Mouse (Mus musculus) MEL (cell line): ENCODE data around the gene Sgsm3.

Experiments
- CTCF ChIP-seq, 3 experiments: IDR thresholded peaks in 2 of 3; conservative IDR thresholded peaks in 1 of 3; 2 replicates each; pipeline ENCODE4 v1.5.1; 2011 to 2012; ENCODE audit warnings: low read length in 3 of 3, low read depth in 2 of 3, mild to moderate bottlenecking in 2 of 3, improper control_type of control experiment in 1 of 3, inconsistent platforms in 1 of 3, mixed read lengths in 1 of 3, moderate library complexity in 1 of 3; ENCODE audit not compliant: control insufficient read depth in 1 of 3, insufficient read depth in 1 of 3, poor library complexity in 1 of 3, severe bottlenecking in 1 of 3
- POLR2A ChIP-seq, 2 experiments: IDR thresholded peaks; 2 replicates each; pipeline ENCODE4 v1.6.1; 2011 to 2012; ENCODE audit warnings: low read length in 2 of 2, mild to moderate bottlenecking in 2 of 2, control low read depth in 1 of 2, improper control_type of control experiment in 1 of 2, low read depth in 1 of 2, moderate library complexity in 1 of 2; ENCODE audit not compliant: control insufficient read depth in 1 of 2, insufficient read depth in 1 of 2, poor library complexity in 1 of 2
- SIN3A ChIP-seq: IDR thresholded peaks from 2 replicates; pipeline ENCODE4 v1.6.1; 2012; ENCODE audit warnings: low read length, improper control_type of control experiment, inconsistent platforms
- TAL1 ChIP-seq: IDR thresholded peaks from 2 replicates; pipeline ENCODE4 v1.6.1; 2012; ENCODE audit warnings: mild to moderate bottlenecking, inconsistent platforms, low read length, moderate library complexity, mixed read lengths
- TBP ChIP-seq: IDR thresholded peaks from 2 replicates; pipeline ENCODE4 v1.8.0; 2011; ENCODE audit warnings: low read depth, low read length, improper control_type of control experiment
- TCF12 ChIP-seq: IDR thresholded peaks from 2 replicates; pipeline ENCODE4 v1.6.1; 2014; ENCODE audit warnings: low read depth, mild to moderate bottlenecking, inconsistent platforms, low read length, improper control_type of control experiment, moderate library complexity

DNA sequence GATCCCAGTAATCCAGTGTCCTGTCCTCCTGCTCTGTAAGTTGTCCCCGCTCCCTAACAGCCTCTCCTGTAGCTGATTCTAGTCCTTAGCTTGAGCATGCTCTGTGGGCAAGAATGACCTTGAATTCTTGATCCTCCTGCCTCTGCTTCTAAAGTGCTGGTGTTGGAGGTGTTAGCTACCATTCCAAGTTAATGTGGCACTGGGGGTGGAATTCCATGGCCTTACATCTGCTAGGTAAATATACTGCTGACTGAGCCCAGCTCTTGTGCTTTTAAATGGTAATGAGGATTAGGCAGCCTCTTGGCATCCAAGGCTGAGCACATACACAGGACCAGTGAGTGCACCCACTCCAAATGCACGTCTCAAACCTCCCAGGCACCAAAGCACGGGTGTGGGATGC lies 22.7 kb upstream of the Sgsm3 start:
- no peak for TF ChIP-seq SIN3A
- no peak for TF ChIP-seq TBP
- no peak for TF ChIP-seq POLR2A (IDR thresholded peaks at IDR 0.05; ENCODE audit: control insufficient read depth in 1 of 2, insufficient read depth in 1 of 2, low read depth in 1 of 2, low read length in 2 of 2, poor library complexity in 1 of 2)
- no peak for TF ChIP-seq CTCF (IDR thresholded peaks at IDR 0.05 in 2 of 3, conservative IDR thresholded peaks at IDR 0.05 in 1 of 3; ENCODE audit: control insufficient read depth in 1 of 3, insufficient read depth in 1 of 3, low read depth in 2 of 3, low read length in 3 of 3, poor library complexity in 1 of 3, severe bottlenecking in 1 of 3)
- no peak for TF ChIP-seq TAL1
- TF ChIP-seq TCF12: no peak
